Mouse (Mus musculus) hindbrain, embryonic 12.5 days (tissue): ENCODE results near the gene St7. TPM values are rescaled to one million over a fixed set of nuclear protein-coding genes. Genes with fewer than 3 reads are reported as not detected.
A peak's percentile ranks its signal among the peaks of the same experiment; 100 is the strongest.

Experiments used
- ATAC-seq: fragments of 200-750 bp; cut with Nextera tagmentation; 2 replicates; pipeline ENCODE4 v1.8.0; 2017; ENCODE audit warnings: moderate TSS enrichment; ENCODE audit not compliant: low FRiP score
- H3K27ac ChIP-seq: fragments of 300-500 bp; sonication (generic); 2 replicates; pipeline ENCODE4 v1.5.1; 2016; ENCODE audit warnings: mild to moderate bottlenecking
- H3K27me3 ChIP-seq: fragments of 300-500 bp; sonication (generic); 2 replicates; pipeline ENCODE4 v1.6.1; 2016; ENCODE audit warnings: mild to moderate bottlenecking
- H3K36me3 ChIP-seq: fragments of 300-500 bp; sonication (generic); 2 replicates; pipeline ENCODE4 v1.6.1; 2016; ENCODE audit warnings: mild to moderate bottlenecking
- H3K4me1 ChIP-seq: fragments of 300-500 bp; sonication (generic); 2 replicates; pipeline ENCODE4 v1.6.1; 2016
- H3K4me2 ChIP-seq: fragments of 300-500 bp; sonication (generic); replicated peaks from 2 replicates; pipeline ENCODE4 v1.6.1; 2016; ENCODE audit warnings: mild to moderate bottlenecking
- H3K4me3 ChIP-seq: fragments of 300-500 bp; sonication (generic); 2 replicates; pipeline ENCODE4 v1.5.1; 2016; ENCODE audit warnings: mild to moderate bottlenecking
- H3K9ac ChIP-seq: fragments of 300-500 bp; sonication (generic); 2 replicates; pipeline ENCODE4 v1.6.1; 2016; ENCODE audit warnings: mild to moderate bottlenecking, moderate library complexity
- H3K9me3 ChIP-seq: fragments of 300-500 bp; sonication (generic); replicated peaks from 2 replicates; pipeline ENCODE4 v1.6.1; 2016; ENCODE audit warnings: mild to moderate bottlenecking
- WGBS: fragments of 180-500 bp; shearing (Covaris S2); methylation state at CpG from one replicate; pipeline ENCODE4 v1.1.7; 2016; 5-methylcytosine and 5-hydroxymethylcytosine counted together
- polyA plus RNA-seq: library from polyadenylated mRNA; unstranded; fragments of >200 nt; fragmentation: Nextera tagmentation; extraction: Ambion mirVana; gene quantifications from 2 replicates; pipeline ENCODE4 v1.2.1, GENCODE M21; 2016

Gene St7
- polyA plus RNA-seq, 1 experiment from 2014 or later, result 49.1 TPM

DNA sequence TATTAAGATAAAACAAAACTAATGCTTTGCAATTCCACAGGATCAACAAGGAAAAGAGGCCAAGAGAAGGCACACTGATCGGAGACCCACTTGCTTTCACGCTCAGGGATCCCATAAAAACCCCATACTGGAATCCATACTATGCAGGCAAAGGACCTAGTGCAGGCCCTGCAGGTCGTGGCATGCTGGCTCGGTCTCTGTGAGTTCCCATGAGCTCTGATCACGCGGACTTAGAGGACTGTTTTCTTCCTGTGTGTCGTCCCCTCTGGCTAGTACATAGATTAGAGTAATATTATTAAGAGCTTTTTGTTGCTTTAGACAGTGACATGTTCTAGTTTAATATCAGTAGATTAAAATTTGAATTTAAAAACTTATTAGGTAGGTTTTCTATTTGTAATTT lies 83.3 kb downstream of the St7 start:
- Histone ChIP-seq H3K9me3 (no peaks in the 10 kb centered on the region), H3K36me3 (no peaks in the 10 kb centered on the region), H3K4me1 (peaks cover 12% of the 10 kb centered on the region; the same call in 1 of the 2 replicates), H3K9ac (no peak overlapping the region), H3K27me3 (no peaks in the 10 kb centered on the region), H3K4me2 (no peak overlapping the region), H3K27ac (no peak overlapping the region), H3K4me3 (no peak overlapping the region)
- WGBS, result 71% methylated on average over 7 of the region's 7 CpGs
- ATAC-seq, result no peak

DNA sequence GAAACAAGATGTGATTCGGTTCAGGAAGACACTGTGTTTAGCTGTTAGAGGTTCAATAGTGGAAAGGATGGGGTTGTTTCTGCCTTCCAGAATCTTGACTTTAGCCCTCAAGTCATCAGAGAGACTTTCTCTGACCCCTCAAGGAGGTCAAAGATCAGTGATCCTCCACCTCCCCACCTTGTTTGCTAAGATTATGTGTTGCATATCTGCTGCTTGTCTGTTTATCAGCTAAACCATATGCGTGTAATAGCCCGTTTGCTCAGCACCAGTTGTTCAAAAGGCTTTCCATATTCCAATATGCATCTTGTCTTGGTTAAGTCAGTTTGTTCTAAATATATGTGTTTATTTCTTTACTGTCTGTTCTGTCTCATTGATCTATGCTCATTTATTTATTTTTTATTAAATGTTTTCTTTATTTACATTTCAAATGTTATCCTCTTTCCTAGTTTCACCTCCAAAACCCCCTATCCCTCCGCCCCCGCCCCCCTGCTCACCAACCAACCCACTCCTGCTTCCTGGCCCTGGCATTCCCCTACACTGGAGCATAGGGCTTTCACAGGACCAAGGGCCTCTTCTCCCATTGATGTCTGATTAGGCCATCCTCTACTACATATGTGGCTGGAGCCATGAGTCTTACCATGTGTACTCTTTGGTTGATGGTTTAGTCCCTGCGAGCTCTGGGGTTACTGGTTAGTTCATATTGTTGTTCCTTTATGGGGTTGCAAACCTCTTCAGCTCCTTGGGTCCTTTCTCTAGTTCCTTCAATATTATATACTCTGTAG lies 84.5 kb downstream of the St7 start:
- H3K27me3 ChIP-seq, result no peaks in the 10 kb centered on the region
- H3K27ac ChIP-seq, result no peak overlapping the region
- no peak overlapping the region for H3K9ac ChIP-seq
- no peak overlapping the region for H3K4me2 ChIP-seq
- 90% methylated on average over 6 of the region's 6 CpGs for WGBS
- H3K36me3 ChIP-seq, result no peaks in the 10 kb centered on the region
- H3K4me3 ChIP-seq, result no peak overlapping the region
- peaks cover 11% of the 10 kb centered on the region; the same call in 1 of the 2 replicates for H3K4me1 ChIP-seq
- no peak for ATAC-seq
- H3K9me3 ChIP-seq, result no peaks in the 10 kb centered on the region

GRCm38 (mm10) chr6:17778648-17779202 lies 86.0 kb downstream of the St7 start:
- Histone ChIP-seq H3K4me2 (no peak overlapping the region), H3K4me1 (peaks cover 9% of the 10 kb centered on the region; the same call in 1 of the 2 replicates), H3K27me3 (no peaks in the 10 kb centered on the region), H3K9ac (no peak overlapping the region), H3K36me3 (no peaks in the 10 kb centered on the region), H3K27ac (no peak overlapping the region), H3K4me3 (no peak overlapping the region), H3K9me3 (no peaks in the 10 kb centered on the region)
- ATAC-seq, result no peak
- 90% methylated on average over 3 of the region's 3 CpGs for WGBS

DNA sequence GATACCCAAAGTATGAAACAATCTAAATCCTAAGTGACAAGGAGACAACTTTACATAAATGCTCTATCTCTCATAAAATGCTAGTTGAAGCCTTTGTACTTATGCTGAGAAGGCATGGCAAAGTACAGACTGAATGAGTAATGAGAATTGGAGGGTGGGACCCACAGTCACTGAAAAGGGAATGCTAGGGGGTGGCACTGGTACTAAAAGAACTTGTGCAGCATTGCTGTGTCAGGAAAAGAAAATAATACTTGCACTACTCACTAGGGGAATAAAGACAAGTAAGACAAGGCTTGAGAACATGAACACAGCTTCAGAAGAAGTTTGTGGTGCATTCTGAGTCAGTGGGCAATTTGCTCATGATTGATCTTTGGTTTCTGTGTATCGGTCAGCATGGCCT lies 90.8 kb downstream of the St7 start:
- Histone ChIP-seq H3K4me1 (0 out of 2 replicates have a peak, but pooled peaks cover 5% of the 10 kb centered on the region), H3K27ac (no peak overlapping the region), H3K9me3 (0 out of 2 replicates have a peak, but pooled peaks cover 7% of the 10 kb centered on the region), H3K4me2 (no peak overlapping the region), H3K27me3 (no peaks in the 10 kb centered on the region), H3K9ac (no peak overlapping the region), H3K36me3 (no peaks in the 10 kb centered on the region), H3K4me3 (no peak overlapping the region)
- WGBS, result 78% methylated on average over 1 of the region's 1 CpGs
- ATAC-seq, result no peak

GRCm38 (mm10) chr6:17784523-17784922 lies 91.8 kb downstream of the St7 start:
- no peak overlapping the region for H3K4me2 ChIP-seq
- H3K4me1 ChIP-seq, result 0 out of 2 replicates have a peak, but pooled peaks cover 5% of the 10 kb centered on the region
- no peak overlapping the region for H3K4me3 ChIP-seq
- no peak overlapping the region for H3K27ac ChIP-seq
- 73% methylated on average over 5 of the region's 5 CpGs for WGBS
- H3K9ac ChIP-seq, result no peak overlapping the region
- no peaks in the 10 kb centered on the region for H3K27me3 ChIP-seq
- H3K36me3 ChIP-seq, result no peaks in the 10 kb centered on the region
- 0 out of 2 replicates have a peak, but pooled peaks cover 7% of the 10 kb centered on the region for H3K9me3 ChIP-seq
- ATAC-seq, result no peak

DNA sequence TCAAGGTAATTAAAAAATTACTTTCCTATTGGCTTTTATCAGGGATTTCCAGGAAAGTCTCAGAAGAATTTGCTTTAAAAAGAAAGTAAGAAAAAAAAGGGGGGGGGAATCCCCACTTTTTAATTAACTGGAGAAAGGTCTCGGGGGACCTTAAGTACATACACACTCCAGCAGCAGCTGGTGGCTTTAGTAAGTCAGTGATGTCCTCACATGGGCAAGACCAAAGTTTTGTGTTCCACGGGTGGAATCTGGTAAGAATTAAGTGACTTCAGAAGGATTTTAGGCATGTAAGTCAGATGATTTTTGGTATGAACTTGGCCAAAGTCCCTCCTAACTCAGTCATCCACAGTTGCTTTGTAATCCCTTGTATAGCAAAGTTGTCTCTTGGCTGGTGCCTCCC lies 92.5 kb downstream of the St7 start:
- Histone ChIP-seq H3K9ac (no peak overlapping the region), H3K4me1 (0 out of 2 replicates have a peak, but pooled peaks cover 5% of the 10 kb centered on the region), H3K27ac (no peak overlapping the region), H3K27me3 (no peaks in the 10 kb centered on the region), H3K4me3 (no peak overlapping the region), H3K9me3 (0 out of 2 replicates have a peak, but pooled peaks cover 7% of the 10 kb centered on the region), H3K36me3 (no peaks in the 10 kb centered on the region), H3K4me2 (no peak overlapping the region)
- WGBS, result 74% methylated on average over 2 of the region's 2 CpGs
- no peak for ATAC-seq

- Histone ChIP-seq H3K9ac (no peak overlapping the region), H3K27me3 (no peaks in the 10 kb centered on the region), H3K4me1 (0 out of 2 replicates have a peak, but pooled peaks cover 5% of the 10 kb centered on the region), H3K36me3 (no peaks in the 10 kb centered on the region), H3K9me3 (0 out of 2 replicates have a peak, but pooled peaks cover 7% of the 10 kb centered on the region), H3K4me2 (no peak overlapping the region), H3K4me3 (no peak overlapping the region), H3K27ac (no peak overlapping the region)
- WGBS, result 84% methylated on average over 1 of the region's 1 CpGs
- ATAC-seq, result no peak
Measured at GRCm38 (mm10) chr6:17787810-17788209, 95.1 kb downstream of the St7 start.

DNA sequence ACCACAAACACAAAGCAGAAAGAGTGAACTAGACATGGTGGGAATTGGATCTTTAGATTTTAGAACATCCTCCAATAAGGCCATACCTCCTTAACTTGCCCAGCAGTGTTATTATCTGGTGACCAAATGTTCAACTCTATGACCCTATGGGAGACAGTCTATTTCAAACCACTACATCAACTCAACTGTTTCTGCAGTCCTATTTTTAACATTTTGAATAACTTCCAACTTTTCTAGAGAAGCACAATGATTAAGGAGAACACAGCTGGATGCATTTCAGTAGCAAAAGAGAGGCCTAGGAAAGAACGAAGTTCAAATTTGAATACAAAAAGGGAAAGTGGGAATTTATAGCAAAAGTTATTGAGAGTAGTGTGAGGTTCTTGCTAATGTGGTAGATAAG lies 97.5 kb downstream of the St7 start:
- 78% methylated on average over 1 of the region's 1 CpGs for WGBS
- no peak for ATAC-seq
- H3K4me2 ChIP-seq, result no peak overlapping the region

GRCm38 (mm10) chr6:17793471-17793870 lies 100.7 kb downstream of the St7 start:
- no peaks in the 10 kb centered on the region for H3K9me3 ChIP-seq
- peaks cover 17% of the 10 kb centered on the region for H3K4me1 ChIP-seq
- H3K27me3 ChIP-seq, result peaks cover 5% of the 10 kb centered on the region; the same call in 1 of the 2 replicates
- WGBS, result 85% methylated on average over 3 of the region's 3 CpGs
- H3K4me2 ChIP-seq, result no peak overlapping the region
- H3K4me3 ChIP-seq, result no peak overlapping the region
- H3K9ac ChIP-seq, result no peak overlapping the region
- no peak overlapping the region for H3K27ac ChIP-seq
- ATAC-seq, result no peak
- no peaks in the 10 kb centered on the region for H3K36me3 ChIP-seq

More for the DNA sequence above, 97.5 kb downstream of the St7 start:
- no peaks in the 10 kb centered on the region for H3K4me1 ChIP-seq
- no peak overlapping the region for H3K4me3 ChIP-seq
- H3K36me3 ChIP-seq, result no peaks in the 10 kb centered on the region
- no peak overlapping the region for H3K9ac ChIP-seq
- H3K27me3 ChIP-seq, result peaks cover 5% of the 10 kb centered on the region; the same call in 1 of the 2 replicates
- 0 out of 2 replicates have a peak, but pooled peaks cover 7% of the 10 kb centered on the region for H3K9me3 ChIP-seq
- no peak overlapping the region for H3K27ac ChIP-seq

DNA sequence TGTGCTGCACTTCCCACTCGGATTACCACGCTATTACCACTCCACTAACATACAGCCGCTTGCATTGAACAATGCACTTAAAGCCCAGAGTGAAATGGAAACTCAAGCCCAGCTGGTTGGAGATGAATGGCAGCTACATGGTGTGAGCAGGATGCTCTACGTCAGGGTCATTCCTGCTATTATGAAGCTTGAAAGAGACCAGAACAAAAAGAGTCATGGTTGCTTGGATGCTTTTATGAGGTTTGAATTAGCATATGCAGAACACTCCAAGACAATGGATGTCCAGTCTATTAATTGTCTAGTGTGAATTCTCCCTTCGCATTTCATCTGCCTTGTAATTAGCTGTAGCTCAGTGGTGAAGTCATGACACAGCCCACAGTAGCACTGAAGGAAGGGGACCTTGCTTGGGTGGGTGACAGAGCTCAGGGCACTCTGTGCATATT lies 104.6 kb downstream of the St7 start:
- Histone ChIP-seq H3K9me3 (no peaks in the 10 kb centered on the region), H3K9ac (no peak overlapping the region), H3K36me3 (no peaks in the 10 kb centered on the region), H3K4me2 (0 out of 2 replicates have a peak overlapping the region, but pooled peaks have one; percentile 9), H3K27me3 (peaks cover 5% of the 10 kb centered on the region; the same call in 1 of the 2 replicates), H3K4me3 (no peak overlapping the region), H3K27ac (peak overlapping the region; percentile 62), H3K4me1 (peaks cover 17% of the 10 kb centered on the region)
- ATAC-seq, result peak; percentile 97
- 29% methylated on average over 5 of the region's 5 CpGs for WGBS

DNA sequence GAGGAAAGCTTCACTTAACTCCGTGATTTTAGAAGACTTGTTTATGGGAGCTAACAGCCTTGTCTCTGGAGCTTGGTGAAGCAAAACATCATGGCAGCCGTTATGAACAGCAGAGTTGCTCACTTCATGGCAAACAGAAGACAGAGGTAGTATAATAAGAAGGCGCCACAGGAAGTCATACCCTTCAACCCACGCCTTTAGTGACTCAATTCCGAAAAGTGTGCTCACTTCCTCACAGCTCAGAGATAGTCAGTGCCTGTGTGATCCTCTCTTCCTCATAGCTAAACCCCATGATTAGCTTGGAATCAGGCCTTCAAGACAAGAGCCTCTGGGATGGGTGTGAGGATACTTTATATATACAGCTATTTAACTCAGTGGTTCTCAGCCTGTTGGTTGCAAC lies 108.0 kb downstream of the St7 start:
- Histone ChIP-seq H3K4me3 (no peak overlapping the region), H3K9ac (no peak overlapping the region), H3K27me3 (no peaks in the 10 kb centered on the region), H3K36me3 (no peaks in the 10 kb centered on the region), H3K4me1 (peaks cover 17% of the 10 kb centered on the region), H3K27ac (no peak overlapping the region), H3K4me2 (no peak overlapping the region), H3K9me3 (no peaks in the 10 kb centered on the region)
- no peak for ATAC-seq
- 89% methylated on average over 5 of the region's 5 CpGs for WGBS

- H3K4me1 ChIP-seq, result peaks cover 5% of the 10 kb centered on the region
- WGBS, result 78% methylated on average over 3 of the region's 3 CpGs
- no peak for ATAC-seq
- H3K27ac ChIP-seq, result no peak overlapping the region
- H3K9ac ChIP-seq, result no peak overlapping the region
- H3K9me3 ChIP-seq, result no peaks in the 10 kb centered on the region
- H3K4me3 ChIP-seq, result no peak overlapping the region
- H3K27me3 ChIP-seq, result no peaks in the 10 kb centered on the region
- no peak overlapping the region for H3K4me2 ChIP-seq
- H3K36me3 ChIP-seq, result no peaks in the 10 kb centered on the region
Measured at GRCm38 (mm10) chr6:17804468-17804867, 111.7 kb downstream of the St7 start.
